Mouse (Mus musculus) heart, postnatal 25 days (tissue): ENCODE measurements around the gene Sf3b1. TPM values are rescaled to one million over a fixed set of nuclear protein-coding genes. Genes with fewer than 3 reads are reported as not detected.
"Not testable (repeated sequence)": the region's sequence is repeated elsewhere in the genome, so short reads cannot be mapped to it uniquely, and the experiment has no call there.

Experiments
- DNase-seq: peaks from one replicate; pipeline ENCODE4 v3.0.0; 2022; ENCODE audit warnings: low spot score
- intact Hi-C: fragments of 180-260 bp; cut with DNase I; formaldehyde crosslinking; loops from one replicate; pipeline ENCODE4 v1.15.1; 2025
- total RNA-seq, 2 experiments: library from RNA; stranded (reverse); gene quantifications; 2 replicates each; pipeline ENCODE4 v1.2.3; 2021

Gene Sf3b1
- total RNA-seq, 2 experiments from 2014 or later = 69.3 to 87.4 TPM

DNA sequence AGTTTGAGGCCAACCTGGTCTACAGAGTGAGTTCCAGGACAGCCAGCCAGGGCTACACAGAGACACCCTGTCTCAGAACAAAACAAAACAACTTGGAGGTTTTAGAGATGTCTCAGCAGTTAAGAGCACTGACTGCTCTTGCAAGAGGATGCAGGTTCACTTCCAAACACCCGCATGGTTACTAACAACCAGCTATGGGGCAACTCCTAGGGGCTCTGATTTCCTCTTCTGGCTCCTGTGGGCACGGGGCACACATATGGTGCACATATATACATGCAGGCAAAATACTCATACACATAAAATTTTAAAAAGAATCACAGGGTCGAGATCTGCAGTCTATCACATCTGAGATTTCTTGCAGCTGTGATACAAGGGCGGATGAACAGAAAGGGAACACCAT is 2.2 kb upstream of the Sf3b1 start:
- no peak for DNase-seq
- intact Hi-C loops = no loop called here

DNA sequence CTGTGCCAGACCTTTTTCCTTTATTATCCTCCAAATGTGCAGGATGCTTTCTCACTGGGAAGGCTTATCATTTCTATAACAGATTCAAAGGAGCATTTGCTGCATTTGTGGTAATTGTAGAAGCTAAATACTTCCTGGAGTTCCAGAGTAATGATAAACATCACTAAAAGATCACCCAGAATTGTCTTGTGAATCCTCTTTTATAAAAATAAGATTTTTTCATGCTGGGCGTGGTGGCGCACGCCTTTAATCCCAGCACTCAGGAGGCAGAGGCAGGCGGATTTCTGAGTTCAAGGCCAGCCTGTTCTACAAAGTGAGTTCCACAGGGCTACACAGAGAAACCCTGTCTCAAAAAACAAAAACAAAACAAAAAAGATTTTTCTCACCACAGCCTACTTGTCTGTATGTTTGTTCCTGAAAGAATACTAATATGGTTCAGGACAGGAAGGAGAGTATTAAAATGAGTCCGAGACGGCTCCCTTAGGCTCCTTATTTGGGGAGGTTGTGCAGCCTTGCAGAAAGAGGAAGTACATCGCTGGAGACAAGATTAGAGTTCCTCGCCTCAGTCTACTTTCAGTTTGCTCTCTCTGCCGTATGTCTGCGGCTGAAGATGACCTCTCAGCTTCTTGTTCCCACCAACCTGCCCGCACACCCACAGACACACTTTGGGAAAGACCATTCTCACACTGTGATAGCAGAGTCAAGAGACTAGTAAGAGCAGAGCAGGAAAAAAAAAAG is 1.4 kb upstream of the Sf3b1 start:
- DNase-seq = no peak
- intact Hi-C loops = loop anchor here (1.0 kb wide), 1 partner anchor 22 kb away; no protein-coding TSS in a partner anchor

DNA sequence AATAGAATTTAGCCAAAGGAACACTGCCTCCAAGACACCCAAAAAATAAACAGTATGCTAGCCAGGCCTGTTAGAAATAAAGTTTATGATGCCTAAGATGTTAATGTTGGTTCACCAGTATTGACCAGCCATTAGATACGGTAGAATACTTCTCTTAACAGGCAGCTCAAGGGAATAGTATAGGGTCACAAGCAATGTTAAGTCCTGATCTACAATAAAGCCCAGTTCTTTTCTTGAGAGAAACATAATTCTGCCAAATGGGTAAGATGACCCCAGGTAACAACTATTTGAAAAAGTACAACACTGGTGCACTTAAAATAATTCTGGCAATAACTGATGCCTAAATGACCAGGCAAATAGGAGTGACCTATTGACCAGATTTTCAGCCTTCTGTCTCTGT is 685 bp upstream of the Sf3b1 start:
- no peak for DNase-seq
- intact Hi-C loops = loop anchor here (1.0 to 2.0 kb wide), 3 partner anchors 22 to 103 kb away; partner anchors contain the start of gene Mob4

DNA sequence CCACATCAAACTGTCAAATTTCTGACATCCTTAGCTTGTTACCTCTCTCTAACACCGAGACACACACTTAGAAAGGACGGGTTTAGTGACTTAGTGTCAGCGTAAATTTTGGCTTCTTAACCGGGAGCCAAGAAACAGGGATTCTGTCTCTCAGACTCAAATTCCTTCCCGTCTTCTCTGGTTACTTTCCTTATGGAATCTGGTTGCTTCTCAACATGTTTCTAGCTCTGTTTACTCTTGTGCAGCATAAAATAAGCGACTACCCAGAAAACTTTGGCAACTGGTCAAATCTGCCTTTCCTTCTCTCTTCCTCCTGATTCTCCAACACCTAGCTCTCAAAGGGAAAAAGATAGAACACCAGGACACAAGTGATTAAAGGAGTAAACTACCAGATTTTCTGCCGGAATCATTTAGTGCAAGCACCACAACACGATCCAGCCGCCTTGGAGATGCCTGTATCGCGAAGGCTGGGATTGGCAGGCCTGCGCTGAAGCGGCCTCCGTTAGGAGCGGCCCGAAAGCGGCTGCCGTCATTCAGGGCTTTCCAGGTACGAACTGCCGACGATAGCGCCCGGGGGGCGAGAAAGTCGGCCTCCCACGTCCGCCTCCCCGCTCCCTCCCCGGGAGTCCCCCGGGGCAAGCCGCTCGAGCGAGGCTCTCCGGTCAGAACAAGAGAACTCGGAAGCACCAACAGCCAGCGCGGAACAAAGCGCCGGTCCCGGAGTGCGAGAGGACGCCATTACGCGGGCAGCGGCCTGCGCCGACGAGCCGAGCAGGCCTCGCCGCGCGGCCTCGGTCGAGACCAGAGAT is 633 bp downstream of the Sf3b1 start:
- DNase-seq = no peak
- intact Hi-C loops = loop anchor here (1.0 to 2.0 kb wide), 2 partner anchors 61 to 104 kb away; partner anchors contain the start of gene Mob4

DNA sequence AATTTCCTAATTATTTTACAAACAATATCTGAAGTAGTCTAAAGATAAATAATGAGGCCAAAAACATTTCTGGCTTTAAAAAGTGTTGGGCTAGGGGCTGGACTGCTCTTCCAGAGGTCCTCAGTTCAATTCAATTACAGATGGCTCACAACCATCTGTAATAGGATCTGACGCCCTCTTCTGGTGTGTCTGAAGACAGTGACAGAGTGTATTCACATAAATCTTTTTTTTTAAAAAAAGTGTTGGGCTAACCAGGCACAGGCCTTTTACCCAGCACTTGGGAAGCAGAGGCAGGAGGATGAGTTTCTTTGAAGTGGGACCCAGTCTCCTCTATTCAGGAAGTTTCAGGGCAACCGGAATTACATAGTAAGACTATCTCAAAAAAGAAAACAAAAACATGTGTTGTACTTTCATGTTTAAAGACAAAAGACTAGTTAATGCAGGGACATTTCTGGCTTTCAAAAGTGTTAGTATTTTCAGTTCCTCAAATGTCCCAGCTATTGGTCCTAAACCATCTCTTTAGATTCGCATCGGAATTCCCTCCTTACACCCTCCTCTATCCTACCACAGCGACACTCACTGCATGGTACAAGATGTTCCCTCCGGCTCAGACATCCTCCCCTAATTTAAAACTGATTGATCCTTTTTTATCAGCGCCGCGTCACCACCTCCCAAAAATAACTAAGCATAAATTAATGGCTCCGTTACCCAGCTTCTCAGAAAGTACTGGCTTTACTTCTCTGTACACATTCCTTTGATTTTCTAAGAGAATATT is 1.4 kb downstream of the Sf3b1 start:
- DNase-seq = no peak
- intact Hi-C loops = loop anchor here (2.0 kb wide), 1 partner anchor 105 kb away; the partner anchor contains the start of gene Mob4

DNA sequence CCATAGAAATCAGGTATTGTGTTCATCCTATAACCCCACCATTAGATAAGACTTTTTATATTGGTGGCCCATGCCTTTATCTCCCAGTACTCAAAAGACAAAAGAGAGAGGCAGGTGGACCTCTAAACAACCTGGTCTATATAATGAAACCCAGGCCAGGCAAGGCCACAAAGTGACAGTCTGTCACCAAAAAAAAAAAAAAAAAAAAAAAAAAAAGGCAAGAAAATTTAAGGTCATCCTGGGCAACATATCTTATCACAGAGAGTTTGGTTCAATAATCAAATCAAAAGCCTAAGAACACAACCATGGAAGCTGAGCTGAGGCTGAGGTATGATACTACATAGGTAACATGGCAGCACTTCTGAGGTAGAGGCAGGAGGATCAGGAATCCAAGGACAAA is 5.4 kb downstream of the Sf3b1 start:
- intact Hi-C loops = no loop called here
- no peak for DNase-seq

DNA sequence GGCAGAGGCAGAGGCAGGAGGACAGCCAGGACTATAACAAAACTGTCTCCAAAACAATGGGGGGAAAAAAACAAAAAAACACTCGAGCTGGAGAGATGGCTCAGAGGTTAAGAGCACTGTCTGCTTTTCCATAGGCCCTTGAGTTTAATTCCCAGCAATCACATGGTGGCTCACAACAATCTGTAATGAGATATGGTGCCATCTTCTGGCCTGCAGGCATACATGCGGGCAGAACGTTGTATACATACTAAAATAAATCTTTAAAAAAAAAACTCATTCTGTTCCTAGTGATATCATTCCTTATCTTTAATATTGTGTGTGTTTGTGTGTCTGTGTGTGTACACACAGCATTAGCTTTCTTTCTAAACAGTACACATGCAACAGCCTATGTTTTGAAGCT is 14.8 kb downstream of the Sf3b1 start:
- intact Hi-C loops = no loop called here
- DNase-seq = no peak

DNA sequence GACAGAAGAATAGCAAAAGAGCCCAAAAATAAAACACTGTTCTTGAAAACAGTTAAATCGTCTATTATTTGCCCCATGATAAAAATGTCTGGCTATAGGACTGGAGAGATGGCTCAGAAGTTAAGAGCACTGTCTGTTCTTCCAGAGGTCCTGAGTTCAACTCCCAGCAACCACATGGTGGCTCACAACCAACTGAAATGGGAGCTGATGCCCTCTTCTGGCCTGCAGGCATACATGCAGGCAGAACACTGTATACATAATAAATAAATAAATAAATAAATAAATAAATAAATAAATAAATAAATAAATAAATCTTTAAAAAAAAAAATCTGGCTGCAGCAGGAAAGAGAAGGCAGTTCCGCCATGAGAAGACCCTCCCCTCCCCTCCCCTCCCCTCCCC is 19.0 kb downstream of the Sf3b1 start:
- DNase-seq, intact Hi-C loops: not testable (repeated sequence)

DNA sequence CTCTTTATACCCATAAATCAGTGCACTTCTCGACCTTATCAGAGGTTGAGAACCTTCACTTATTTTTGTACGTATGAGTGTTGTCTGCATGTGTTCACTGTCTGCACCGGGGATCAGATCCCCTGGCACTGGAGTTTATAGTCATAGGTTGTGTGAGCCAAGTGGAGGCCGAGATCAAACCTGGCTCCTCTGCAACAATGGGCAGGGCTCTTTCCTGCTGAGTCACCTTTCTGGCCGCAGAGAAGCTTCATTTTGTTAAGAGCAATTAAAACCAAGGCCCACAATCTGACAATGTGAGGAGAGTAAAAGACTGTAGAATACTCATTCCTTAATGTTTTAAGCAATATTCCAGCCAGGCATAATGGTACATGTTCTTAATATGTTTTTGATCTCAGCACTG is 33.7 kb downstream of the Sf3b1 start:
- no peak for DNase-seq
- intact Hi-C loops = no loop called here

DNA sequence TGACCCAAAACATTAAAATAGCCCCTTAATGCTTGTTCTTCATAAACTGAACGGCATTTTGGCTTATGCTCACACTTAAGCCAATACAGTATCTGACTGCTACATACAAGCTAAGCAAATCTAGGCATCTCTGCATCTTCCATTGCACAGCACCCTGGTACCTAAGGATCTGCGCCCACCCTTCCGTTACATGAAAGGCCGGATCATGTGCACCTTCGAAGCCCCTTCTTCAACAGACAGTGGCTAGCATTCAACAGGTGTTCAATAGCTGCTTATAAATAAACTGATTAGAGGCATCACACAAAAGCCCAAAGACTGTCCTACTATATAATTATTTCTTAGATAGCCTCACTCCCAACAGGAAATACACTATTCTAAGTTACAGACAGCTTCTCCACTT is 41.0 kb downstream of the Sf3b1 start:
- intact Hi-C loops = no loop called here

DNA sequence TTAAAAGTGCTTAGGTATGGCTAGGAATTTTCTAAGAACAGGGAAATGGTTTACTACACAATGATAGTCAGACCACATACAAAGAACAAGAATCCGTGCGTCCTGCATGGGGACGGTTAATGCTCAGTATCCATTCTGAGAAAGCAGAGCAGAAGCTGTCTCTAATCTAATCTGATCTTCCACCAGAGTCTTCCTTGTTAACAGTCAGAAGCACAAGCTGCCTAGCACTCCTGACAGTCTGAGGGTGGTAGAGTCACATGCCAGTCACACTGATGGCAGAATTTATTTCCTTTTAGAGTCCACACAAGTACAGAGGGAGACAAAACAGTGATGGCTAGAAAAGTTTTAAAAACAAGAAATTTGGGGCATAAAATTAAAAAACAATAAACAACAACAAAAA is 41.5 kb downstream of the Sf3b1 start:
- no peak for DNase-seq
- intact Hi-C loops = no loop called here

More for the DNA sequence above, 41.0 kb downstream of the Sf3b1 start:
- DNase-seq = no peak

DNA sequence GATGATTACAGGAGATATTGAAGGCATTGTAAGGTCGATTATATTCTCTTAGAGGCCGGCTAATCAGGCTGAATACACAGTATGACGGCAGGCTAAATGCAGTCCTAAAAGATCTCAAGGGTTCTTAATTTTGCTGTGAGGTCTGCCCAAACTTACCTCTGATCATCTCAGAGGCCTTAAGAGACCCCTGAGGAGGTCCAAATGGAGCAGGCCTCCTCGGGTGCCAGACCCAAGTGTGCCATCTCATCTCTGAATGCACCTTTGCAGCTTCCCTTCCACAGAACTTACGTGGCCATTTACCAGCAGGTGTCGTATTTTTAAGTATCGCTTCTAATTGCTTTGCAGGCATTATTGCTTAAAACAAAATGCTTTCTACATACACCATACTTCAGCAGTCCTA is 43.1 kb downstream of the Sf3b1 start:
- intact Hi-C loops = no loop called here
- DNase-seq = no peak

DNA sequence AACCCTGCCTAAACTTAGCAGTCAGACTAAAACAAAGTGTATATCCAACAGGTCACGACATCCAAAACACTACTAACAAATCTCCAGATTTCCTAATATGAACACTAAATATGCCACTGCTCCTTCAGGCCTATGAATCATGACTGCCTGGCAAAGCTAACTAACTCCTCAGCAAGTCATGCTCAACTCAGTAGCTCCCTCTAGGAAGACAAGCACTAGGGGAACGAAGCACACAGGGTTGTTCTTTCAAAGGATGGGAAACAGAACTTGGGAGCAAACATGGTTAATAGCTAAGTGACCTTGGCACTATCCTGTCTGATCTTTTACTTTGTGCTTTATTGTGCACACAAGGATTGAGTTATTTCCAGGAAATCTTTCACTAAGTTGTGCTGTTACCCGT is 43.9 kb downstream of the Sf3b1 start:
- intact Hi-C loops = no loop called here
- DNase-seq = no peak

DNA sequence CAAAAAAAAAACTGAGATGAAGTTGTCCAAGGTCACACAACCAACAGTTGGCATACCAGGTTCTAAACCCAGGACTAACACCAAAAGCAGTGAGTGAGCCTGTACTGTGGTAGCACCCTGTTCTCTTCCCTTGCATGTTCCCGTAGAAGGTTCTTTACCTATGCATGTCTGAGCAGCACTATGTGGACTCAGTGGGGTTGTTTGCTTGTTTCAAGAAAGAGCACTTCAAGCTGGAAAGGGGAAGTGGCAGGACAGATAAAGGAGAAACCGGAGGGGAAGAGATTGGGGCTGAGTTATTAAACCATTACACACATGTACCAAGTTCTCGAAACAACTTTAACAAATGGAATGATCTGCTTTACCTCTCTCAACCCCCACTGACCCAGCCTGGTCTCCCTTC is 44.6 kb downstream of the Sf3b1 start:
- intact Hi-C loops = no loop called here
- no peak for DNase-seq

DNA sequence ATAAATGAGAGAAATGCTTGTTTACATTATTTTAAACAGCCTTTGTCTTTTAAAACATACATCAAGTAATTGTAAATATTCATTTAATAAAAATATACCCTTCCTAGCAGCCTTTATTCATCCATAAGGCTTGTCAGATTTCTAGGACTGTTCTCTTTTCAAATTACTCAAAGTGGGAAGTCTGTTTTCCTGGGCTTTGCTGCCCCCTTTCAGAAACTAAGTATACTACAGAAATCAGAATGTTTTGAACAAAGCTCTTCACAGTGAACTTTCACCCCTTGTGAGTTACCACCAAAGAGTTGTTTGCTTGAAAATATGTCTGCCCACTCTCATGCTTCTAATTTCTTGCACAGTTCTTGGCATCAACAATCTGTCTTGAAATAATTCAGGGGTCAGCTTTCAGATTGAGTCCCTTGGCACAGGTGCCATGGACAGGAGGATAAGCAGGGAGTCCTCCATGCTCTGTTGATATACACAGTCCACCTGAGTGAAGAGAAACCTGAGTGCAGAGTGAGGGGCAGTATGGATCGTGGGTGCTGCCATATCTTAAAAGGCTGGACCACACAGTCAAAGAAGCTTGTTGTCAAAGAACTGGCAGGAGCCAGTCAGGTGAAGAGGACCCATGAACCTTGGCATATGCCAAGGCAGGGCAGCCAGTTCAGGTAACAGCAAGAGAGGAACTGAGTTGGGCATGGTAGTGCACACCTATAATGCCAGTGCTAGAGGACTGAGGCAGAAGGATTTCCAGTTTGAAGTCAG is 47.9 kb downstream of the Sf3b1 start:
- DNase-seq = no peak
- intact Hi-C loops = loop anchor here (2.0 to 10.0 kb wide), 4 partner anchors 52 to 545 kb away; partner anchors contain the start of genes Ankrd44 and Gtf3c3

DNA sequence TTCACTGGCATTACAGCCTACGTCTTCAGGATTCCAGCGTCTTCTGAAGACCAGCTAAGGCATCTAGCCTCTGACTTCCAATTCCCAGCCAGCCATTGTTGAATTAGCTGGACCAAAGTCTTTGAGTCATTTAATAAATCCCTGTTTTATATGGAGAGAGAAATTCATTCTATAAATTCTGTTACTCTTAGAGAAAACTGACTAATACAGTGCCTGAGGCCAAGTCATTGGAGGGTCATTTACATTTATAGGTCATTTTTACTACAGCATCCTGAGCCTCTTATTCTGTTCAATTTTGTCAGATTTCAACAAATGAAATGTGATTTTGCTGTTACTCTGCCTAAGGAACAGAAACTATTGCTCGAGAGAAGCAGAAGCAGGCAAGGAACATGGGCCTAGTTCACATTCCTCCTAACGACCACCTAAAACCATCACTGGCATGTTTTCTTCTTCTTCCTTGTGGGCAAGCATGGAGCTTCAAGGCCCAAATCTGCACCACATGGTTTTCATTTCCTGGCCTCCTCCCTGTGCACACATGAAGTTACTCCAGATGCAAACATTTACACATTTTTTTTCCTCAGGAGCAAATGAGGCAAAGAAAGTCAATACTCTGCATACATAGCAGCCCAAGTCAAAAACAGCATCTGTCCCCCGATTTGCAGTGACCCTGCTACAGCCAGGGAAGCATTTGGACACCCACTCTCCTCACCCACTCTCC is 55.4 kb downstream of the Sf3b1 start:
- intact Hi-C loops = loop anchor here (10.0 kb wide), 1 partner anchor 537 kb away; the partner anchor contains the start of gene Gtf3c3
- no peak for DNase-seq

DNA sequence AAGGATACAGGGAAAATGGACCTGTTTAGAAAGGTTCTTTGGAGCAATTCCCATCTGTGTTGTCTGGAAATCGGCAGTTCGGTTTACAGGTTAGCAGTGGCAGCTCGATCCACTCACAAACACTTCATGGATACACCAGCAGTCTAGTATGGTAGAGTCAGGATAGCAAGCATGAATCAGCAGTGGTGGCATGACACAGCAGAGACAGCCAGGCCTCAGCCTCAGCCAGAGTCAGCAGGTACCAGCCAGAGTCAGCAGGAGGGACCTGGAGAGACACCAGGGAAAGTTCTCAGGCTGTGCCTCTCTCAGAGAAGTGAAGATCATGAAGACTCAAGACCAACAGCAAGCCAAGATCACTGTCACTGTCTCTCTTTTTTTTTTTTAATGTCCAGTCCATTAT is 60.4 kb downstream of the Sf3b1 start:
- intact Hi-C loops = no loop called here
- no peak for DNase-seq

DNA sequence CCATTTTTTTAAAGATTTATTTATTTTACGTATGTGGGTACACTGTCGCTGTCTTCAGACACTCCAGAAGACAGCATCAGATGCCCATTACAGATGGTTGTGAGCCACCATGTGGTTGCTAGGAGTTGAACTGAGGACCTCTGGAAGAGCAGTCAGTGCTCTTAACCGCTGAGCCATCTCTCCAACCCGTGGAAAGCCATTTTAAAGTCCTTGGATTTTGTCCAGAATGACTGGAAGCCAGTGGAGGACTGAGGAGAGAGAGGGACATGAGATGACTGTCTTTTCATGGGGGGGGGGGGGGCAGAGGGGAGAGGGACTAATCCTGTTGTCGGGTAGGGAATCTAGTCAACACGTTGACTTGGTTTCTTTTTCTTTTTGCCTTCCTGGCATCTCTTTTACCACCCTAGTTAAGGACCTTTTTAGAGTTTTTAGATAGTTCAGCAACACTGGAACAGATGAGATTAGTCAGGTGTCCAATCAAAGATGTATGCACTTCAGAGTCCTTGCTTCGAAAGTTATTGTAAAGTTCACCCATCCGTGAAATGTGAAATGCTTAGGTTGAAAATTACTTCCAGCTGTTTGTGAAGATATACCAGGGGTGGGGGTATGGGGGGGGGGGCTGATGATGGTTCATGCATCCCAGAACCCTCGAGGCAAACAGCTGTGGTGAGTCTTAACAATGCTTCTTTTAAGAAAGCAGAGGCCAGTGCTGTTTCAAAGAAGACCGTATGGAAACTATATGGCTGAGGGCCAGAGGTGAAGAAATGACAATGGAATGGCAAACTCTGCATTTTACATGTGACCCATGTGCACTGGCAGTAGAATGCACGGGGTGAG is 61.9 kb downstream of the Sf3b1 start:
- intact Hi-C loops = no loop called here
- no peak for DNase-seq
